Comparison of ENCODE assay signal across 15 mouse cellular contexts in genomic region chr10:78452641-78453040, GRCm38 (mm10). TPM values are rescaled to one million over a fixed set of nuclear protein-coding genes. Genes with fewer than 3 reads are reported as not detected.
A peak's percentile ranks its signal among the peaks of the same experiment; 100 is the strongest.
DNase-seq lines count a peak whose midpoint lies in the region; ATAC-seq lines count a peak whose summit lies in the region.
"Had no signal": no experiment of that assay in that cellular context is flagged by ENCODE, and none has a peak within 500 bp of the region (broad histone marks: within the 10 kb centered on the region; RNA-seq: fewer than 3 reads in every experiment).

No protein-coding gene starts in this region.

- H3K27me3 ChIP-seq in forebrain, embryonic 10.5 days (ENCODE audit: poor library complexity, severe bottlenecking): no peaks in the 10 kb centered on the region
- no peaks in the 10 kb centered on the region for H3K27me3 ChIP-seq in forebrain, embryonic 15.5 days
- no peaks in the 10 kb centered on the region for H3K27me3 ChIP-seq in midbrain, embryonic 10.5 days (ENCODE audit: low read depth, poor library complexity, severe bottlenecking)
- no peaks in the 10 kb centered on the region for H3K27me3 ChIP-seq in midbrain, embryonic 15.5 days (replicated peaks)
- H3K27me3 ChIP-seq in midbrain, embryonic 12.5 days: no peaks in the 10 kb centered on the region
- H3K27me3 ChIP-seq: kidney, embryonic 15.5 days; limb, embryonic 12.5 days; lung, embryonic 15.5 days had no signal

- peaks cover 31% of the 10 kb centered on the region for H3K36me3 ChIP-seq in forebrain, embryonic 10.5 days (replicated peaks)
- H3K36me3 ChIP-seq in forebrain, embryonic 15.5 days: no peaks in the 10 kb centered on the region
- peaks cover 24% of the 10 kb centered on the region for H3K36me3 ChIP-seq in midbrain, embryonic 10.5 days
- 0 out of 2 replicates have a peak, but pooled peaks cover 2% of the 10 kb centered on the region for H3K36me3 ChIP-seq in midbrain, embryonic 15.5 days (replicated peaks)
- H3K36me3 ChIP-seq in midbrain, embryonic 12.5 days: no peaks in the 10 kb centered on the region; the same call in 1 of the 2 replicates

- H3K9ac ChIP-seq in forebrain, embryonic 15.5 days (replicated peaks): no peak overlapping the region
- no peak overlapping the region for H3K9ac ChIP-seq in midbrain, embryonic 15.5 days
- H3K9ac ChIP-seq in midbrain, embryonic 12.5 days (replicated peaks): no peak overlapping the region
- H3K9ac ChIP-seq: kidney, embryonic 15.5 days; limb, embryonic 12.5 days; lung, embryonic 15.5 days had no signal

- H3K27ac ChIP-seq in forebrain, embryonic 10.5 days: peak overlapping the region; percentile 54; the same call in 1 of the 2 replicates
- H3K27ac ChIP-seq in forebrain, embryonic 15.5 days (replicated peaks): no peak overlapping the region
- peak overlapping the region; percentile 69 for H3K27ac ChIP-seq in midbrain, embryonic 10.5 days (replicated peaks)
- no peak overlapping the region for H3K27ac ChIP-seq in midbrain, embryonic 15.5 days
- 0 out of 2 replicates have a peak overlapping the region, but pooled peaks have one; percentile 21 for H3K27ac ChIP-seq in midbrain, embryonic 12.5 days (replicated peaks)
- H3K27ac ChIP-seq: kidney, embryonic 15.5 days; limb, embryonic 12.5 days; lung, embryonic 15.5 days had no signal

- H3K4me3 ChIP-seq in forebrain, embryonic 10.5 days: no peak overlapping the region
- H3K4me3 ChIP-seq in forebrain, embryonic 15.5 days: no peak overlapping the region
- no peak overlapping the region for H3K4me3 ChIP-seq in midbrain, embryonic 10.5 days
- no peak overlapping the region for H3K4me3 ChIP-seq in midbrain, embryonic 15.5 days
- H3K4me3 ChIP-seq in midbrain, embryonic 12.5 days: no peak overlapping the region
- H3K4me3 ChIP-seq: erythroblast, embryonic 14.5 days; kidney, embryonic 15.5 days; limb, embryonic 12.5 days; lung, embryonic 15.5 days had no signal

- peaks cover 26% of the 10 kb centered on the region for H3K4me1 ChIP-seq in forebrain, embryonic 10.5 days
- H3K4me1 ChIP-seq in forebrain, embryonic 15.5 days: peaks cover 6% of the 10 kb centered on the region; the same call in 1 of the 2 replicates
- peaks cover 34% of the 10 kb centered on the region for H3K4me1 ChIP-seq in midbrain, embryonic 10.5 days
- H3K4me1 ChIP-seq in midbrain, embryonic 15.5 days: peaks cover 12% of the 10 kb centered on the region
- H3K4me1 ChIP-seq in midbrain, embryonic 12.5 days: peaks cover 9% of the 10 kb centered on the region; the same call in 1 of the 2 replicates

- DNase-seq in forebrain, embryonic 10.5 days (ENCODE audit: extremely low spot score, low spot score): no peak
- DNase-seq in midbrain, embryonic 10.5 days (ENCODE audit: low spot score): peak; percentile 42
- DNase-seq in right cerebral cortex, adult 2 months (ENCODE audit: low spot score in 2 of 2): no peak
- no peak for DNase-seq in cerebellum, postnatal 10 days
- DNase-seq: cerebellum, adult 9-10 months; heart, postnatal 4 days; layer of hippocampus, adult 9-11 months; thymus, postnatal 25 days had no signal

- no peak overlapping the region for H3K4me2 ChIP-seq in forebrain, embryonic 15.5 days (replicated peaks)
- H3K4me2 ChIP-seq in midbrain, embryonic 15.5 days: no peak overlapping the region
- H3K4me2 ChIP-seq in midbrain, embryonic 12.5 days (replicated peaks): no peak overlapping the region
- H3K4me2 ChIP-seq: kidney, embryonic 15.5 days; limb, embryonic 12.5 days; lung, embryonic 15.5 days had no signal

- H3K9me3 ChIP-seq in forebrain, embryonic 10.5 days: no peaks in the 10 kb centered on the region
- no peaks in the 10 kb centered on the region for H3K9me3 ChIP-seq in forebrain, embryonic 15.5 days
- no peaks in the 10 kb centered on the region for H3K9me3 ChIP-seq in midbrain, embryonic 10.5 days (replicated peaks)
- H3K9me3 ChIP-seq in midbrain, embryonic 15.5 days: no peaks in the 10 kb centered on the region
- H3K9me3 ChIP-seq in midbrain, embryonic 12.5 days: no peaks in the 10 kb centered on the region
- H3K9me3 ChIP-seq: kidney, embryonic 15.5 days; limb, embryonic 12.5 days; lung, embryonic 15.5 days had no signal

- WGBS in forebrain, embryonic 10.5 days: 68% methylated on average over 4 of the region's 4 CpGs
- WGBS in forebrain, embryonic 15.5 days: 35% methylated on average over 4 of the region's 4 CpGs
- WGBS in midbrain, embryonic 10.5 days: 33% methylated on average over 4 of the region's 4 CpGs
- 11% methylated on average over 4 of the region's 4 CpGs for WGBS in midbrain, embryonic 15.5 days
- WGBS in midbrain, embryonic 12.5 days: 12% methylated on average over 4 of the region's 4 CpGs

- no peak for ATAC-seq in forebrain, embryonic 15.5 days (replicated peaks)
- no peak for ATAC-seq in midbrain, embryonic 15.5 days (replicated peaks)
- ATAC-seq in midbrain, embryonic 12.5 days (ENCODE audit: low FRiP score, low read depth): peak; percentile 61

RNA-seq across cellular contexts. Expression of gene Pdxk, which starts 12.1 kb away (rescaled TPM):
- 13.0 and 14.0 TPM in 2 replicates for polyA plus RNA-seq in forebrain, embryonic 10.5 days (2016; fragmentation: Nextera tagmentation; extraction: Ambion mirVana)
- 13.6 and 13.9 TPM in 2 replicates for polyA plus RNA-seq in forebrain, embryonic 15.5 days (2015; fragmentation: Nextera tagmentation; extraction: Ambion mirVana)
- 10.5 and 11.1 TPM in 2 replicates for polyA plus RNA-seq in midbrain, embryonic 10.5 days (2016; fragmentation: Nextera tagmentation; extraction: Ambion mirVana)
- polyA plus RNA-seq in midbrain, embryonic 15.5 days (2015; fragmentation: Nextera tagmentation; extraction: Ambion mirVana): 48.9 and 52.3 TPM in 2 replicates
- 10.0 and 10.9 TPM in 2 replicates for polyA plus RNA-seq in midbrain, embryonic 12.5 days (2016; fragmentation: Nextera tagmentation; extraction: Ambion mirVana)

RNA-seq across cellular contexts. Expression of gene Cstb, which starts 27.2 kb away (rescaled TPM):
- 115 and 118 TPM in 2 replicates for polyA plus RNA-seq in forebrain, embryonic 10.5 days (2016; fragmentation: Nextera tagmentation; extraction: Ambion mirVana)
- 100 and 115 TPM in 2 replicates for polyA plus RNA-seq in forebrain, embryonic 15.5 days (2015; fragmentation: Nextera tagmentation; extraction: Ambion mirVana)
- 112 and 114 TPM in 2 replicates for polyA plus RNA-seq in midbrain, embryonic 10.5 days (2016; fragmentation: Nextera tagmentation; extraction: Ambion mirVana)
- polyA plus RNA-seq in midbrain, embryonic 15.5 days (2015; fragmentation: Nextera tagmentation; extraction: Ambion mirVana): 83.9 and 92.7 TPM in 2 replicates
- polyA plus RNA-seq in midbrain, embryonic 12.5 days (2016; fragmentation: Nextera tagmentation; extraction: Ambion mirVana): 112 and 114 TPM in 2 replicates

RNA-seq across cellular contexts. Expression of gene Rrp1, which starts 39.8 kb away (rescaled TPM):
- polyA plus RNA-seq in forebrain, embryonic 10.5 days (2016; fragmentation: Nextera tagmentation; extraction: Ambion mirVana): 338 and 366 TPM in 2 replicates
- polyA plus RNA-seq in forebrain, embryonic 15.5 days (2015; fragmentation: Nextera tagmentation; extraction: Ambion mirVana): 395 and 412 TPM in 2 replicates
- polyA plus RNA-seq in midbrain, embryonic 10.5 days (2016; fragmentation: Nextera tagmentation; extraction: Ambion mirVana): 319 and 355 TPM in 2 replicates
- 419 and 432 TPM in 2 replicates for polyA plus RNA-seq in midbrain, embryonic 15.5 days (2015; fragmentation: Nextera tagmentation; extraction: Ambion mirVana)
- polyA plus RNA-seq in midbrain, embryonic 12.5 days (2016; fragmentation: Nextera tagmentation; extraction: Ambion mirVana): 320 and 330 TPM in 2 replicates

Comparison
In these comparisons a context has a peak if more than half of its experiments do, and no peak if none do; other contexts are left out.
1. H3K27ac ChIP-seq: peak in forebrain, embryonic 10.5 days (single experiment), midbrain, embryonic 10.5 days (single experiment) and midbrain, embryonic 12.5 days (single experiment); none in forebrain, embryonic 15.5 days (single experiment) and midbrain, embryonic 15.5 days (single experiment).